Mouse (Mus musculus) Patski (cell line): ENCODE data around the gene Chd9. TPM values are rescaled to one million over a fixed set of nuclear protein-coding genes. Genes with fewer than 3 reads are reported as not detected.

Experiments
- ATAC-seq: fragments of 100-300 bp; one replicate; pipeline ENCODE4 v1.8.0; 2021
- CTCF ChIA-PET: fragments of 350-600 bp; sonication (Branson Sonifier 250); formaldehyde crosslinking; loops from one replicate; lab custom pipeline; 2022; ENCODE audit warnings: inconsistent platforms; lab: Charles Lee
- POLR2A ChIA-PET: fragments of 350-600 bp; sonication (Branson Sonifier 250); formaldehyde crosslinking; loops from one replicate; lab custom pipeline; 2022; ENCODE audit warnings: antibody characterized with exemption, inconsistent platforms; lab: Charles Lee
- DNase-seq: peaks from one replicate; pipeline ENCODE4 v3.0.0-alpha.2; 2011; ENCODE audit warnings: low read depth, low spot score
- H3K27me3 ChIP-seq: fragments of 371-371 bp; one replicate; pipeline ENCODE4 v1.5.1; 2021
- CTCF ChIP-seq: fragments of 100-300 bp; IDR thresholded peaks from one replicate; pipeline ENCODE4 v1.5.1; 2021
- in situ Hi-C: fragments of 300-500 bp; cut with MboI; formaldehyde crosslinking; loops from 3 replicates; pipeline ENCODE4 v1.11.1; 2018; ENCODE audit warnings: low pct_unique_long_range_greater_than_20kb, mixed read lengths
- polyA plus RNA-seq: library from polyadenylated mRNA; unstranded; gene quantifications from one replicate; pipeline ENCODE4 v1.2.3, GENCODE M21; 2021

Chd9 gene
- polyA plus RNA-seq, 1 experiment from 2014 or later: 63.7 TPM

GRCm38 (mm10) chr8:90834321-90834672 is 6.1 kb downstream of the Chd9 start:
- no peaks in the 10 kb centered on the region for H3K27me3 ChIP-seq
- TF ChIP-seq CTCF: no peak
- in situ Hi-C loops: no loop called here
- ChIA-PET POLR2A (interaction anchor here (0.9 kb wide), 1 partner anchor 35 kb away, joined by 4 read pairs; no protein-coding TSS in a partner anchor), CTCF (no interaction called here)
- ATAC-seq (no peak), DNase-seq (no peak)

- DNase-seq (no peak), ATAC-seq (no peak)
- POLR2A ChIA-PET: interaction anchor here (0.5 to 0.8 kb wide), 2 partner anchors 100 to 1829 kb away, joined by 3 read pairs; no protein-coding TSS in a partner anchor
- no peaks in the 10 kb centered on the region for H3K27me3 ChIP-seq
- in situ Hi-C loops: loop anchor here (5.0 kb wide), 1 partner anchor 35 kb away; no protein-coding TSS in a partner anchor
- no peak for TF ChIP-seq CTCF
- CTCF ChIA-PET: interaction anchor here (1.3 kb wide), 1 partner anchor 9 kb away, joined by 3 read pairs; the partner anchor contains the start of gene Chd9
Measured at GRCm38 (mm10) chr8:90837440-90837839, 9.3 kb downstream of the Chd9 start.

- DNase-seq (peak; percentile 93), ATAC-seq (peak; percentile 95)
- CTCF ChIA-PET: interaction anchor here (1.1 to 1.9 kb wide), 4 partner anchors 9 to 101 kb away, joined by 3 to 7 read pairs (median 4); partner anchors contain the start of gene Chd9
Measured at GRCm38 (mm10) chr8:90839725-90840714, 11.9 kb downstream of the Chd9 start.

GRCm38 (mm10) chr8:90841321-90841720 is 13.2 kb downstream of the Chd9 start:
- ATAC-seq (no peak), DNase-seq (no peak)
- H3K27me3 ChIP-seq: no peaks in the 10 kb centered on the region
- ChIA-PET CTCF (interaction anchor here (0.5 to 1.9 kb wide), 4 partner anchors 10 to 100 kb away, joined by 3 to 5 read pairs (median 3); no protein-coding TSS in a partner anchor), POLR2A (no interaction called here)
- TF ChIP-seq CTCF: no peak
- in situ Hi-C loops: no loop called here

More at GRCm38 (mm10) chr8:90839725-90840714, 11.9 kb downstream of the Chd9 start:
- TF ChIP-seq CTCF: no peak
- no peaks in the 10 kb centered on the region for H3K27me3 ChIP-seq
- POLR2A ChIA-PET: interaction anchor here (1.0 kb wide), 1 partner anchor 29 kb away, joined by 6 read pairs; no protein-coding TSS in a partner anchor
- in situ Hi-C loops: loop anchor here (5.0 kb wide), 1 partner anchor 32 kb away; no protein-coding TSS in a partner anchor

GRCm38 (mm10) chr8:90843127-90843526 is 15.0 kb downstream of the Chd9 start:
- H3K27me3 ChIP-seq: no peaks in the 10 kb centered on the region
- DNase-seq: no peak
- ATAC-seq: no peak
- CTCF ChIA-PET: interaction anchor here (0.8 to 1.4 kb wide), 4 partner anchors 10 to 94 kb away, joined by 3 read pairs; no protein-coding TSS in a partner anchor
- POLR2A ChIA-PET: interaction anchor here (0.8 to 1.2 kb wide), 3 partner anchors 10 to 66 kb away, joined by 3 to 4 read pairs (median 3); no protein-coding TSS in a partner anchor
- TF ChIP-seq CTCF: no peak
- in situ Hi-C loops: no loop called here

- no peak for TF ChIP-seq CTCF
- ATAC-seq (no peak), DNase-seq (no peak)
- H3K27me3 ChIP-seq: no peaks in the 10 kb centered on the region
- in situ Hi-C loops: no loop called here
- ChIA-PET POLR2A (no interaction called here), CTCF (interaction anchor here (1.4 kb wide), 1 partner anchor 25 kb away, joined by 3 read pairs; no protein-coding TSS in a partner anchor)
Measured at GRCm38 (mm10) chr8:90844179-90844967, 16.2 kb downstream of the Chd9 start.

GRCm38 (mm10) chr8:90847980-90848379 is 19.8 kb downstream of the Chd9 start:
- no peak for DNase-seq
- ChIA-PET CTCF (interaction anchor here (1.1 kb wide), 1 partner anchor 20 kb away, joined by 3 read pairs; the partner anchor contains the start of gene Chd9), POLR2A (interaction anchor here (0.7 to 1.3 kb wide), 2 partner anchors 14 to 22 kb away, joined by 4 read pairs; no protein-coding TSS in a partner anchor)
- TF ChIP-seq CTCF: no peak
- in situ Hi-C loops: no loop called here
- ATAC-seq: no peak
- H3K27me3 ChIP-seq: no peaks in the 10 kb centered on the region

GRCm38 (mm10) chr8:90849462-90850050 is 21.4 kb downstream of the Chd9 start:
- TF ChIP-seq CTCF: no peak
- DNase-seq (no peak), ATAC-seq (no peak)
- in situ Hi-C loops: no loop called here
- POLR2A ChIA-PET: interaction anchor here (0.6 kb wide), 1 partner anchor 276 kb away, joined by 4 read pairs; no protein-coding TSS in a partner anchor
- CTCF ChIA-PET: no interaction called here
- no peaks in the 10 kb centered on the region for H3K27me3 ChIP-seq

GRCm38 (mm10) chr8:90851544-90851943 is 23.4 kb downstream of the Chd9 start:
- CTCF ChIA-PET: no interaction called here
- POLR2A ChIA-PET: no interaction called here
- in situ Hi-C loops: no loop called here
- no peak for ATAC-seq
- DNase-seq: no peak
- H3K27me3 ChIP-seq: no peaks in the 10 kb centered on the region
- no peak for TF ChIP-seq CTCF
